Mouse (Mus musculus) forebrain, embryonic 12.5 days (tissue): ENCODE results near the gene Jpt2. TPM values are rescaled to one million over a fixed set of nuclear protein-coding genes. Genes with fewer than 3 reads are reported as not detected.

ENCODE experiments used
- ATAC-seq: fragments of 200-750 bp; cut with Nextera tagmentation; 2 replicates; pipeline ENCODE4 v1.8.0; 2017; ENCODE audit warnings: moderate TSS enrichment; ENCODE audit not compliant: low FRiP score
- H3K27ac ChIP-seq: fragments of 300-500 bp; sonication (generic); 2 replicates; pipeline ENCODE4 v1.5.1; 2016; ENCODE audit warnings: mild to moderate bottlenecking
- H3K27me3 ChIP-seq: fragments of 300-500 bp; sonication (generic); 2 replicates; pipeline ENCODE4 v1.6.1; 2016; ENCODE audit warnings: mild to moderate bottlenecking
- H3K36me3 ChIP-seq: fragments of 300-500 bp; sonication (generic); replicated peaks from 2 replicates; pipeline ENCODE4 v1.6.1; 2016; ENCODE audit warnings: mild to moderate bottlenecking
- H3K4me1 ChIP-seq: fragments of 300-500 bp; sonication (generic); 2 replicates; pipeline ENCODE4 v1.6.1; 2016
- H3K4me2 ChIP-seq: fragments of 300-500 bp; sonication (generic); 2 replicates; pipeline ENCODE4 v1.6.1; 2016; ENCODE audit warnings: mild to moderate bottlenecking, moderate library complexity
- H3K4me3 ChIP-seq: fragments of 300-500 bp; sonication (generic); replicated peaks from 2 replicates; pipeline ENCODE4 v1.5.1; 2016; ENCODE audit warnings: mild to moderate bottlenecking
- H3K9ac ChIP-seq: fragments of 300-500 bp; sonication (generic); 2 replicates; pipeline ENCODE4 v1.6.1; 2016; ENCODE audit warnings: mild to moderate bottlenecking
- H3K9me3 ChIP-seq: fragments of 300-500 bp; sonication (generic); 2 replicates; pipeline ENCODE4 v1.6.1; 2016
- WGBS: fragments of 180-500 bp; shearing (Covaris S2); methylation state at CpG from one replicate; pipeline ENCODE4 v1.1.7; 2016; 5-methylcytosine and 5-hydroxymethylcytosine counted together
- polyA plus RNA-seq: library from polyadenylated mRNA; unstranded; fragments of >200 nt; fragmentation: Nextera tagmentation; extraction: Ambion mirVana; gene quantifications from 2 replicates; pipeline ENCODE4 v1.2.1, GENCODE M21; 2016

Jpt2 gene
- polyA plus RNA-seq, 1 experiment from 2014 or later, result 312 TPM

DNA sequence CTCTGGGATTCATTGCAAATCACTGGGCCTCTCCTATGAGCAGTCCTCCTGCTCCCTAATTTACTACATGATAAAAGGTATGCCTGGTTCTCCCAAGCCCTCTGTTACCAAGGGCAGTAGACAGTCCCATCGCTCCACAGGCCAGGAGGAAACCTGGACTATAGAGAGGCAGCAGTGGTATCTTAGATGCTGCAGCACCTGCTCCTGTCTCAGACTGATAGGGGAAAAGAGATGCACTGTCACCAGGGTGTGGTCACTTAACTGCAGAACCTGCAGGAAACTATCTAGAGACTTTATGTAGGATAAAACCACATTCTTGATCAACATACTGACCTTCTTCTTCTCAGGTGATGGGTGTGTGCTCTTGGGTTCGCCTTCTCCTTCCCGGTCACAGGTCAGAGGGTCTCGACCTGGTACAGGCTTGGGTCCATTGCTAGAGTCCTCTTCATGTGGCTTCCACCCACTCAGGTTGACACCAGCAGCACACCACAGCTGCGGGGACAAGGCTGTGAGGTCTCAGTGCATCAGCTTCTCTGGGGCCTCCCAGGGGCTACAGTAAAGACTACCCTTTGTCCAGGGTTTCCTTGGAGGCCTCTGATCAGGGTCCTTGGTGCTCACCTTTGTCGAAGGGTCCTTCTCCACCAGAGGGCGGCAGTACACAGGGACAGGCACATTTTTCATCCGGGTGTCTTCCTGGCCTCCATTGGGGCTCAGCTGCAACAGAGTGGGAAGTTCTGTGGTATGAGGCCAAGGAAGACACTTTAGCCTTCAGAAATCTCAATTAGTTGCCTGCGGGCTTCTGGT is 57.6 kb downstream of the Jpt2 start:
- H3K4me2 ChIP-seq, result no peak overlapping the region
- WGBS, result 77% methylated on average over 9 of the region's 9 CpGs
- H3K36me3 ChIP-seq, result peaks cover 100% of the 10 kb centered on the region
- no peak for ATAC-seq
- no peak overlapping the region for H3K4me3 ChIP-seq
- peaks cover 1% of the 10 kb centered on the region for H3K4me1 ChIP-seq
- H3K27ac ChIP-seq, result no peak overlapping the region
- no peak overlapping the region for H3K9ac ChIP-seq
- H3K27me3 ChIP-seq, result no peaks in the 10 kb centered on the region
- H3K9me3 ChIP-seq, result no peaks in the 10 kb centered on the region

DNA sequence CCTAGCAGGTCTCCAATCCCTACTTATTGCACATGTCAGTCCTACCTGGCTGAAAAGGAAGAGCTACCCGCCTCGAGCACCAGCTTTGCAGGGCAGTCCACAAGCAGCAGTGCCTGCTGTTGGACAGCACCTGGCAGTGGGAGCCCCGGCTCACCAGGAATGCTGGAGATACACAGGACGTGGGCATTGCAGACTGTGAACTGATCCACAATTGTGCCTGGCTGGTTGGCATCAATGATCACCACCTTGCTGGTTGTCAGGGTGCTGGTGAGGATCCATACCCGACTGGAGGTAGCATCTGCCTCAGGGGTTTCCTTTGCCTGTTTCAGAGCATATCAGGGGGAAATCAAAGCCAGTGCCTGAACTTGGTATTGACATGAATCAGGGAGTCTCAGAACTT is 58.4 kb downstream of the Jpt2 start:
- Histone ChIP-seq H3K9ac (no peak overlapping the region), H3K4me2 (no peak overlapping the region), H3K4me3 (no peak overlapping the region), H3K27me3 (no peaks in the 10 kb centered on the region), H3K36me3 (peaks cover 100% of the 10 kb centered on the region), H3K27ac (no peak overlapping the region), H3K4me1 (peaks cover 9% of the 10 kb centered on the region), H3K9me3 (no peaks in the 10 kb centered on the region)
- WGBS, result 92% methylated on average over 5 of the region's 5 CpGs
- ATAC-seq, result no peak

DNA sequence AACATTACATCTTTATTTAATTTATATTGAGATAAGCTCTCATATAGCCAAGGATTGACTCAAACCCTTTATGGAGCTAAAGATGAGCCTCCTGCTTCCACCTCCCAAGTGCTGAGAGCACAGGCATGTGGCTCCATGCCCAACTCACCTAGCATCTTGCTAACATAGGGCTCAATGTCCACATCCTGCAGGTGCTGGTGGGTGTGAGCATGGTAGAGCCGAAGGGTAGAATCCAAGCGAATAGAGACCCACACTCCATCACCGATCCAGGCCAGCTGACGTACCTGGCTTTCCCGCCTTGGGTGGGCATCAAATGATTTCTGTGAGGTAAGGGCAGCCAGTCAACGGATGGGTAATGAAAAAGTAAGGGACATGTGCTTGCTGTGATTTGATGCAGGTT is 60.5 kb downstream of the Jpt2 start:
- WGBS, result 95% methylated on average over 6 of the region's 6 CpGs
- no peak for ATAC-seq
- H3K4me1 ChIP-seq, result peaks cover 23% of the 10 kb centered on the region
- no peak overlapping the region for H3K4me3 ChIP-seq
- no peak overlapping the region for H3K9ac ChIP-seq
- no peaks in the 10 kb centered on the region for H3K9me3 ChIP-seq
- H3K27me3 ChIP-seq, result no peaks in the 10 kb centered on the region
- no peak overlapping the region for H3K27ac ChIP-seq
- peaks cover 80% of the 10 kb centered on the region for H3K36me3 ChIP-seq
- no peak overlapping the region for H3K4me2 ChIP-seq

DNA sequence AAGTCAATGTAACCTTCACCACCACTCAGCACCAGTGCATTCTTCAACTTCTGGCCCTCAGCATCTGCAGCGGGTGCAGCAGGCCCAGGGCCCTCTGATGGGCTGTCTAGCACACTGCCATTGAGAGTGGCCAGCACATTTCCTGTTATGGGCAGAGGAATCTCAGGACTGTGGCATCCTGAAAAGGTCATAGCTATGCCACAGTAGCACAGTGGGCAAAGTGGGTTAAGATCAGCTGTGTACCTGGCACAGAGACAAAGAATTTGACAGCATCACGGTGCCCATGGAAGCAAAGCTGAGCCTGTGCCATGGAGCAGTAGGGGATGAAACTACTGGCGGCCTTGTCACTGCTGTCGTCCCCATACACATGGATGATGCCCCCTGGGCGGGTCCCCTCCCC is 61.3 kb downstream of the Jpt2 start:
- Histone ChIP-seq H3K27me3 (no peaks in the 10 kb centered on the region), H3K27ac (no peak overlapping the region), H3K9me3 (no peaks in the 10 kb centered on the region), H3K4me1 (peaks cover 27% of the 10 kb centered on the region), H3K4me2 (no peak overlapping the region), H3K9ac (no peak overlapping the region), H3K4me3 (no peak overlapping the region), H3K36me3 (peaks cover 72% of the 10 kb centered on the region)
- no peak for ATAC-seq
- 90% methylated on average over 5 of the region's 5 CpGs for WGBS

DNA sequence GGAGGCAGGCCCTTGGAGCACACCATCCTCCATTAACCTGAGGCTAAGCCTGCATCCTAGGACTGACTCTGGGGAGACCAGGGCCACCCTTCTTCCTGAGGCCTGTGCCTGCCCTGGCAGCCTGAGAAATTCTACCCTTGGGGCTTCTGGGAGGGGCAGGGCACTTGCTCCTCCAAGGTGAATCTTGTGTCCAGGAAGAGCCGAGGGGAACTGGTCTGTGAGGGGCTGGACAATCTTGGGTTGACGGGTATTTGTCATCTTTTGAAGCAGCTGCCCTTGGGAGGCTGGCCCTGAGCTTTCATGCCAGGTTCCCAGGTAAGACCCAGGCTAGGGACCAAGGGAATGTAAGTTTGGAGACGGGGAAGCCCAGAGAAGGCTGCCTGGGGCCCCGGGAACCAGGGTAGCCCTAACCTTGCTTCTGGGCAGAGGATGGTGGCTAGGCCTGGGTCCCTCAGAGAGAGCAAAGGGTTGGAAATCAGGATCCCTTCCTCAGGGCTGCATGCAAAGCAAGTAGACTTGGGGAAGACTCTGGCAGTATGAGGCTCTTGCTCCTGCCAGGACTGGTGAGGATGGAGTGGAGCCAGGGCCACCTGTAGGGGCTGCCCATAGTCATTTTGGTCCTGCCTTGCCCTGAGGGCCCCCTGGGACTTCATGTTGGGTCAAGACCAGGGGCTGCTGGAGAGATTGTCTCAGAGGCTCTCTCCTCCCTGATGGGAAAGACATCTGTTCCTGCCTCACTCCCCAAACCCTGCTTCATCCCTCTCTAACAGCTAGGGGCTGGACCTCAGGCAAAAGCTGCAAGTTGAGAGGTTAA is 62.2 kb downstream of the Jpt2 start:
- peak overlapping the region; percentile 89; the same call in 1 of the 2 replicates for H3K4me3 ChIP-seq
- 83% methylated on average over 4 of the region's 4 CpGs for WGBS
- H3K9me3 ChIP-seq, result no peaks in the 10 kb centered on the region
- H3K36me3 ChIP-seq, result peaks cover 66% of the 10 kb centered on the region
- H3K9ac ChIP-seq, result peak overlapping the region; percentile 91; the same call in 1 of the 2 replicates
- H3K4me1 ChIP-seq, result peaks cover 35% of the 10 kb centered on the region
- no peak for ATAC-seq
- no peaks in the 10 kb centered on the region for H3K27me3 ChIP-seq
- no peak overlapping the region for H3K27ac ChIP-seq
- H3K4me2 ChIP-seq, result no peak overlapping the region

DNA sequence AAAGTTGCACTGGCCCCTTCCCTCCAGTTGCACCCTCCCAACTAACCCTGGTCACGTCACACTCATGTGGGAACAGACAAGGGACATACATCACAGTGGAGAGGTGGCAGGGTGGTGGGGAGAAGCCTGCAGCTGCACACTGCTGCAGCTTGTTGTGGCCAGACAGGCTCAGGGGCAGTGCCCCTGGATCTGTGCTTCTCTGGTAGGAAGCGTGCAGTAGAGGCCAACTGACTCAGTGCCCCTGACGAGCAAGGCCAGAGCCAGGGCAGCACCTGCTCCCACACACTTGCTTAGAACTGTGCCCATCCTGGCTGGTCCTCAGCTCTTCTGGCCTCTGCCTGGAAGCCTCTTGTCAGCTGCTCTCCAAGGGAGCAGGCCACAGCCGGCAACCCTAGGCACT is 62.9 kb downstream of the Jpt2 start:
- no peak for ATAC-seq
- Histone ChIP-seq H3K27ac (no peak overlapping the region), H3K27me3 (no peaks in the 10 kb centered on the region), H3K4me1 (peaks cover 38% of the 10 kb centered on the region), H3K4me3 (peak overlapping the region; percentile 89), H3K36me3 (peaks cover 66% of the 10 kb centered on the region), H3K9me3 (no peaks in the 10 kb centered on the region), H3K4me2 (peak overlapping the region; percentile 98), H3K9ac (peak overlapping the region; percentile 91)
- WGBS, result 72% methylated on average over 4 of the region's 4 CpGs

DNA sequence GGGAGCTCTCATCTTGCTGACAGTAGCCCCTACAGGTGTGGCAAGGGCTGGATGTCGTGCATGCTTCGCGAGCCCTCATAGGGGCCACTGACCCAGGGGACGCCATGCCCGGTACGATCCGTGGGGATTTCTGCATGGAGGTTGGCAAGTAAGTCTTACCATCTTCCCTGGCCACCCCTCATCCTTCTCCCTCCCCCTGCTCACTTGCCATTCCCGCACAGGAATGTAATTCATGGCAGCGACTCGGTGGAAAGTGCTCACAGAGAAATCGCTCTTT is 63.6 kb downstream of the Jpt2 start:
- WGBS, result 32% methylated on average over 11 of the region's 11 CpGs
- peaks cover 38% of the 10 kb centered on the region for H3K4me1 ChIP-seq
- H3K9ac ChIP-seq, result peak overlapping the region; percentile 91
- ATAC-seq, result no peak
- peak overlapping the region; percentile 81 for H3K27ac ChIP-seq
- H3K27me3 ChIP-seq, result no peaks in the 10 kb centered on the region
- H3K9me3 ChIP-seq, result no peaks in the 10 kb centered on the region
- H3K4me2 ChIP-seq, result peak overlapping the region; percentile 98
- H3K4me3 ChIP-seq, result peak overlapping the region; percentile 89
- peaks cover 66% of the 10 kb centered on the region for H3K36me3 ChIP-seq

DNA sequence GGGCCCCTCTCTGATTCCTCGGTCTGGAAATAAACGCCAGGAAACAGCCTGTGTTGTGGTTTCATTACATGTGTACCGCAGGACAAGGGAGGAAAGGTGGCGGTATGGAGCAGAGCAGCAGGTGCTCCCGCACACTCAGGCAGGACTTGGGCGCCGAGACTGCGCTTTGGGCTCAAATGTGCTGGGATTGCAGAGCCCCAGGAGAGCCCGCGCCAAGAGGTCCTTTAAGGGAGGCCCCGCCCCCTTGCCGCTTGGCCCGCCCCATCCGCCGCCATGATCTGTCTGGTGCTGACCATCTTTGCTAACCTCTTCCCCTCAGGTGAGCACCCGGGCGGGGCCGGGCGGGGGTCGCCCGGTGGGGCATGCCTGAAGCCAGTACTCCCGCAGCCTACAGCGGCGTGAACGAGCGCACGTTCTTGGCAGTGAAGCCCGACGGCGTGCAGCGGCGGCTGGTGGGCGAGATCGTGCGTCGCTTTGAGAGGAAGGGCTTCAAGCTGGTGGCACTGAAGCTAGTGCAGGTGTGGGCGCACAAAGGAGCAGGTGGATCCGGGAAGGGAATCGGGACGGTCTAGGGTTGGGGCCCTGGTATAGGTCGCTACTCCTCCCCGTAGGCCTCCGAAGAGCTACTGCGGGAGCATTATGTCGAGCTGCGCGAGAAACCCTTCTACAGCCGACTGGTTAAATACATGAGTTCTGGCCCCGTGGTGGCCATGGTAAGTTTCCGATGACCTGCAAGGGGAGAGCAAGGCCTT is 64.1 kb downstream of the Jpt2 start, which contains the start of gene Nme3:
TSS of gene Nme3 (plus strand) at position 260 of the 752 bp plus-strand sequence.
- H3K36me3 ChIP-seq, result peaks cover 65% of the 10 kb centered on the region
- WGBS, result 1% methylated on average over 50 of the region's 50 CpGs

DNA sequence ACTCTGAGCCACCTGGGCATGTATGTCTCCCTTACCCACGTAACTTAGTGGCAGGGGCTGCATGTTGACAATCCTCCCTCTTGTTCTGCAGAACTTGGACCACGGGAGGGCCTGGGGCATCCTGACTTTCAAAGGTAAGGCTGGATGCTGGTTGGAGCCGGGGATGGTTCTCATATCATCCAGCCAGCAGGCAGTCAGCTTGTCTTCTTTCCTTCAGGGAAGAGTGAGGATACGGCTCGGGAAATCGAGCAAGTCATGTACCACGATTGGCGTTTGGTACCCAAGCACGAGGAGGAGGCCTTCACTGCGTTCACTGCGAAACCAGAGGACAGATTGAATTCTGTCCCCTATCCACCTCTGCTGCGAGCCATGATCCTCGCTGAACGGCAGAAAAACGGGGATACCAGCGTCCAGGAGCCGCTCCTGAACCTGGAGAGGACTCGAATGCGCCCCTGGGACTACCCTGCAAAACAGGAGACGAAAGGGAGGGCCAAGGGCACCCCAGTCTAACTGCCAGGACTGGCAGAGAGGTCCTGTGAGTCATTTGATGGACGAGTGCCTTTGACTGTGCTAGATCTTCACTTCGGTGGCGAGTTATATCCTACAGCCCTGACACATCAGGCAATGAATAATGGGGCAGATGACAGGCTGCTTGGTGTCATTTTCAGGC is 64.8 kb downstream of the Jpt2 start:
- Histone ChIP-seq H3K9ac (peak overlapping the region; percentile 91), H3K9me3 (no peaks in the 10 kb centered on the region), H3K4me3 (peak overlapping the region; percentile 89), H3K27ac (peak overlapping the region; percentile 81), H3K27me3 (no peaks in the 10 kb centered on the region), H3K4me1 (peaks cover 38% of the 10 kb centered on the region), H3K36me3 (peaks cover 65% of the 10 kb centered on the region), H3K4me2 (peak overlapping the region; percentile 98)
- 15% methylated on average over 23 of the region's 23 CpGs for WGBS
- no peak for ATAC-seq

More for the DNA sequence above, 64.1 kb downstream of the Jpt2 start, which contains the start of gene Nme3:
- peak; percentile 81 for ATAC-seq
- peak within 1 kb of the TSS; percentile 81 for H3K27ac ChIP-seq
- peaks cover 38% of the 10 kb centered on the region for H3K4me1 ChIP-seq
- peak within 1 kb of the TSS; percentile 89 for H3K4me3 ChIP-seq
- no peaks in the 10 kb centered on the region for H3K9me3 ChIP-seq
- H3K4me2 ChIP-seq, result peak within 1 kb of the TSS; percentile 98
- peak within 1 kb of the TSS; percentile 91 for H3K9ac ChIP-seq
- H3K27me3 ChIP-seq, result no peaks in the 10 kb centered on the region

DNA sequence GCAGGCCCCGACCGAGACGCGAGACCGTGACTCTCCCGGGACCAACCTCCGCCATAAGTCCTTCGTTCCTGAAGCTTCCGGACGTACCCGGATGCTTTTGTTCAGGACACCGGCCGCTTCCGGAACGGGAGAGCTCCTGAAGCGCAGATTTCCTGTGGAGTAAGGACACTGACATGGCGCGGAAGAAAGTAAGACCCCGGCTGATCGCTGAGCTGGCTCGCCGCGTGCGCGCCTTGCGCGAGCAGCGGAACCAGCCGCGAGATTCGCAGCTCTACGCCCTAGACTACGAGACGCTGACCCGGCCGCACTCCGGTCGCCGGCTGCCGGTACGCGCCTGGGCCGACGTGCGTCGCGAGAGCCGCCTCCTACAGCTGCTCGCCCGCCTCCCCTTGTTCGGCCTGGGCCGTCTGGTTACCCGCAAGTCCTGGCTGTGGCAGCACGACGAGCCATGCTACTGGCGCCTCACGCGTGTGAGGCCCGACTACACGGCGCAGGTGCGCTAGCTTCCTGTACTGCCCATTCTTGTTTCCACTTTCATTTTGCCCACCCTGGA is 65.4 kb downstream of the Jpt2 start, which contains the start of the genes Eme2 and Mrps34:
TSS of gene Eme2 (minus strand) at position 93 of the 553 bp plus-strand sequence.
TSS of gene Mrps34 (plus strand) at position 122 of the 553 bp plus-strand sequence.
- H3K9ac ChIP-seq, result peak within 1 kb of the TSS; percentile 91
- H3K4me1 ChIP-seq, result peaks cover 38% of the 10 kb centered on the region
- no peaks in the 10 kb centered on the region for H3K9me3 ChIP-seq
- peak; percentile 65 for ATAC-seq
- H3K27ac ChIP-seq, result peak within 1 kb of the TSS; percentile 81
- peaks cover 65% of the 10 kb centered on the region for H3K36me3 ChIP-seq
- H3K4me3 ChIP-seq, result peak within 1 kb of the TSS; percentile 89
- under 1% methylated on average over 62 of the region's 62 CpGs for WGBS
- no peaks in the 10 kb centered on the region for H3K27me3 ChIP-seq
- H3K4me2 ChIP-seq, result peak within 1 kb of the TSS; percentile 98
